Mouse (Mus musculus) forebrain, embryonic 11.5 days (tissue): ENCODE measurements around the gene Ak2. TPM values are rescaled to one million over a fixed set of nuclear protein-coding genes. Genes with fewer than 3 reads are reported as not detected.

Experiments
- ATAC-seq: fragments of 200-750 bp; cut with Nextera tagmentation; replicated peaks from 2 replicates; pipeline ENCODE4 v1.8.0; 2017; ENCODE audit warnings: moderate TSS enrichment; ENCODE audit not compliant: low FRiP score
- DNase-seq: peaks from one replicate; pipeline ENCODE4 v3.0.0-alpha.2; 2017; ENCODE audit warnings: low spot score
- H3K27ac ChIP-seq: fragments of 300-500 bp; sonication (generic); 2 replicates; pipeline ENCODE4 v1.5.1; 2014; ENCODE audit warnings: low read depth, low read length
- H3K27me3 ChIP-seq: fragments of 300-500 bp; sonication (generic); 2 replicates; pipeline ENCODE4 v1.6.1; 2014; ENCODE audit warnings: mild to moderate bottlenecking, low read length, mixed read lengths; ENCODE audit not compliant: control insufficient read depth, insufficient read depth
- H3K36me3 ChIP-seq: fragments of 300-500 bp; sonication (generic); 2 replicates; pipeline ENCODE4 v1.6.1; 2014; ENCODE audit warnings: mild to moderate bottlenecking, low read length, moderate library complexity, mixed read lengths; ENCODE audit not compliant: control insufficient read depth, insufficient read depth
- H3K4me1 ChIP-seq: fragments of 300-500 bp; sonication (generic); replicated peaks from 2 replicates; pipeline ENCODE4 v1.6.1; 2014; ENCODE audit warnings: low read length, mixed read lengths; ENCODE audit not compliant: control insufficient read depth, insufficient read depth
- H3K4me2 ChIP-seq: fragments of 300-500 bp; sonication (generic); 2 replicates; pipeline ENCODE4 v1.6.1; 2014; ENCODE audit warnings: low read depth, mild to moderate bottlenecking, low read length, moderate library complexity, mixed read lengths; ENCODE audit not compliant: severe bottlenecking
- H3K4me3 ChIP-seq: fragments of 300-500 bp; sonication (generic); 2 replicates; pipeline ENCODE4 v1.5.1; 2014; ENCODE audit warnings: low read depth, low read length
- H3K9ac ChIP-seq: fragments of 300-500 bp; sonication (generic); 2 replicates; pipeline ENCODE4 v1.6.1; 2014; ENCODE audit warnings: low read length
- H3K9me3 ChIP-seq: fragments of 300-500 bp; sonication (generic); 2 replicates; pipeline ENCODE4 v1.6.1; 2016; ENCODE audit warnings: low read length, mixed read lengths; ENCODE audit not compliant: control insufficient read depth
- WGBS: fragments of 180-500 bp; shearing (Covaris S2); extraction: QIAGEN DNeasy Blood & Tissue Kit; methylation state at CpG from one replicate; pipeline ENCODE4 v1.1.7; 2014; 5-methylcytosine and 5-hydroxymethylcytosine counted together
- polyA plus RNA-seq: library from polyadenylated mRNA; unstranded; fragments of >200 nt; fragmentation: Nextera tagmentation; extraction: Ambion mirVana; gene quantifications from 2 replicates; pipeline ENCODE4 v1.2.1, GENCODE M21; 2014

Ak2 gene
- polyA plus RNA-seq, 1 experiment from 2014 or later = 173 TPM

DNA sequence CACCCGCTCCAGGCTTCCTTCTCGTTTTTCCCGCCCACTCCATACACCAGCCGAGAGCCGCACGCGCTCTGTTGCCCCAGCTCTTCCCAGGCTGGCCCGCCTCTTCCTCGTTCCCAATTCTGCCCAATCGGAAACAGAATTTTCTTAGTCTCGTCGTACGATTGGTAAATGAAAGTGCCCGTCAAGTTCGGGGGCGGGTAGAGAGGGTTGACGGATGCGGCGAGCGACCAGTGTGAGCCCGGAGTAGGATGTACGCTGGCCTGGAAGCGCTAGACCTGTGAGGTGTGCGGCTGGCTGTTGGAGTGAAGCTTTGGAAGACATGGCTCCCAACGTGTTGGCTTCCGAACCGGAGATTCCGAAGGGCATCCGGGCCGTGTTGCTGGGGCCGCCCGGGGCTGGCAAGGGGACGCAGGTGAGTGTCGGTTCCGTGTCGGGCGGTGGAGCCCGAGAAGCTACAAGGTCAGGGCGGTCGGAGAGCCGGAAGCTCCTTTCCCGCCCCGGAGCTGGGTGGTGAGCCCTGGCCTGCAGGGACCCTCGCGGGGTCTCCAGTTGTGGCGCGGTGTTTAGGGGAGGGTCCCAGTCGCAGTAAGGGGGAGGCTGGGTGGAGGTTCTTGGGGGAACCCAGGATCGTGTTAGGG is 1.4 kb downstream of the Ak2 start:
- Histone ChIP-seq H3K9me3 (no peaks in the 10 kb centered on the region), H3K9ac (peak overlapping the region; percentile 85), H3K27me3 (no peaks in the 10 kb centered on the region), H3K36me3 (no peaks in the 10 kb centered on the region; the same call in 1 of the 2 replicates), H3K4me3 (peak overlapping the region; percentile 78), H3K4me1 (peaks cover 9% of the 10 kb centered on the region), H3K27ac (no peak overlapping the region), H3K4me2 (peak overlapping the region; percentile 86)
- ATAC-seq = peak; percentile 99
- DNase-seq = peak; percentile 96
- under 1% methylated on average over 49 of the region's 49 CpGs for WGBS

DNA sequence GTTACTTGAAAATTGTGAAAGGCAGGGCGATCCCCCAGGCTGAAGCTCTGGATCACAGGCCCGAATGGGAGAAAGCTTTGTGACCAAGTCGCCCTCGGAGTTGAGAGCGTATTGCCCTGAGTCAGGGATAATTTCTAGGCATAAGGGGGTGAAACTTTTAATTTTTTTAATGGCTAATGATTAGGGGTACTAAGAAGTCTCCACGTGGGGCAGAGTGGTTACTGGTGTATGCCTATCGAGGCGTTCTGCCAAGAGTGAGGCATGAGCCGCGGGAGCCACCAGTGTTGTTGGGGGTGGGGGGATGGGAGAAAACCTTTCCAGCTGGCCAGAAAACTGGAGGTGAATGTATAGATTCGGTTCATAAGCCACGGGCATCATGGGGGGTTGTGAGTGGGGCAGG is 1.9 kb downstream of the Ak2 start:
- Histone ChIP-seq H3K36me3 (no peaks in the 10 kb centered on the region; the same call in 1 of the 2 replicates), H3K27me3 (no peaks in the 10 kb centered on the region), H3K27ac (no peak overlapping the region), H3K4me1 (peaks cover 9% of the 10 kb centered on the region), H3K4me2 (peak overlapping the region; percentile 86), H3K9ac (peak overlapping the region; percentile 85), H3K9me3 (no peaks in the 10 kb centered on the region), H3K4me3 (peak overlapping the region; percentile 78)
- no peak for ATAC-seq
- 1% methylated on average over 12 of the region's 12 CpGs for WGBS
- DNase-seq = peak; percentile 60

DNA sequence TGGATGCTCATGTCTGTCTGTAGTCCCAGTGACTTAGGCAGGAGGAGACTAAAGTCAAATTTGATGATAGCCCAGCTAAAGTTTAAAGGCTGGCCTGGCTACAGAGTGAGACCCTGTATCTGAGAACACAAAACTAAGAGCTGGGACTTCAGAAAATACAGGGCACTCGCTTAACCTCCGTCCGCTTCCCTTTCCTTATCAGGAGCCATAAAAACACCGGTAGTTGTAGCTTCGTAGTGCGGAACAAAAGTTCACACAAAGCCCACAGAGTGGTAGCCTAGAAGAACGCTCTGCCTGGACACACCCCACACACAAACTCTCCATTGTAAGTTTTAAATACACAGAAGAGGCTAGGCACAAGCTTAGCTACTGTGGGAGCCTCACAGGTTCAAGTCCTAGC is 3.5 kb downstream of the Ak2 start:
- no peaks in the 10 kb centered on the region; the same call in 1 of the 2 replicates for H3K36me3 ChIP-seq
- no peak for ATAC-seq
- no peaks in the 10 kb centered on the region for H3K27me3 ChIP-seq
- H3K4me2 ChIP-seq = no peak overlapping the region
- no peak overlapping the region for H3K4me3 ChIP-seq
- H3K9ac ChIP-seq = no peak overlapping the region
- peaks cover 9% of the 10 kb centered on the region for H3K4me1 ChIP-seq
- 93% methylated on average over 7 of the region's 7 CpGs for WGBS
- H3K27ac ChIP-seq = no peak overlapping the region
- H3K9me3 ChIP-seq = no peaks in the 10 kb centered on the region
- DNase-seq = no peak

DNA sequence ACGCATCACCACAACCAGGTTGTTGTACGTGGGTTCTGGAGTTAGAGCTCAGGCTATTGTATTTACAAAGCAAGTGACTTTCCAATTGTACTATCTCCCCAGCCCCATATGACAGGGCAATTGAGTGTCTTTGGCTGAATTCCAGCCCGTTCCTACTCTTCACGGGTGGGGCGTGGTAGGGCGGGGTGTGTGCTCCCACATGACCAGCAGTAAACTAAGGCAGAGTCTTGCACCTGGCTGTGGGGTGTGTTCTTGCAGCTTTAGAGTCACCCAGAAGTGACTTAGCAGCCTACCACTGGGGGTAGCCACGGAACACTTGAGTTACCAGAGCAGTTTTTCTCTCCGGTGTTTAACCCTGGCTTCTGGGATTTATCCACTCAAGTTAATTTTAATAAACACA is 5.5 kb downstream of the Ak2 start:
- DNase-seq = no peak
- Histone ChIP-seq H3K9me3 (no peaks in the 10 kb centered on the region), H3K27me3 (no peaks in the 10 kb centered on the region), H3K9ac (no peak overlapping the region), H3K4me2 (no peak overlapping the region), H3K4me3 (no peak overlapping the region), H3K36me3 (peaks cover 2% of the 10 kb centered on the region; the same call in 1 of the 2 replicates), H3K27ac (no peak overlapping the region), H3K4me1 (peaks cover 9% of the 10 kb centered on the region)
- 89% methylated on average over 8 of the region's 8 CpGs for WGBS
- ATAC-seq = no peak

DNA sequence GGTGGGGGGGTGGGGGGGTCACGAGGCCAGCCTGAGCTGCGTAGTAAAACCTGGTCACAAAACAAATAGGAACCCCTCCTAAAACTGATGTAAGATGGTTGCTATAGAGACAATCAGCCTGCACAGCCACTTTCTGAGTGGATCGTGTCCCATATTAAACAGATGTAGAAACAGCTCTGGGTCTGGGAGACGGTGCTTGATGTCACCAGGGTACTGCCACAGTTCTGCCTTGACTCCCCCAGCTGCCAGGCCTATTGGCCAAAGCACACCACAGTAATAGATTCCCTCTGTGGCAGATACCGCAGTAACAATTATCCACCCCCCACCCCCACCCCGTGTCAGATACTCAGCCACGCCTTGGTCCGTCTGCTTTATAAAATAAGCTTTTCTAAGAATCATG is 6.6 kb downstream of the Ak2 start:
- DNase-seq (no peak), ATAC-seq (no peak)
- Histone ChIP-seq H3K9me3 (no peaks in the 10 kb centered on the region), H3K4me2 (no peak overlapping the region), H3K9ac (no peak overlapping the region), H3K27me3 (no peaks in the 10 kb centered on the region), H3K27ac (no peak overlapping the region), H3K4me3 (no peak overlapping the region), H3K4me1 (peaks cover 9% of the 10 kb centered on the region), H3K36me3 (peaks cover 3% of the 10 kb centered on the region; the same call in 1 of the 2 replicates)
- 92% methylated on average over 8 of the region's 8 CpGs for WGBS

DNA sequence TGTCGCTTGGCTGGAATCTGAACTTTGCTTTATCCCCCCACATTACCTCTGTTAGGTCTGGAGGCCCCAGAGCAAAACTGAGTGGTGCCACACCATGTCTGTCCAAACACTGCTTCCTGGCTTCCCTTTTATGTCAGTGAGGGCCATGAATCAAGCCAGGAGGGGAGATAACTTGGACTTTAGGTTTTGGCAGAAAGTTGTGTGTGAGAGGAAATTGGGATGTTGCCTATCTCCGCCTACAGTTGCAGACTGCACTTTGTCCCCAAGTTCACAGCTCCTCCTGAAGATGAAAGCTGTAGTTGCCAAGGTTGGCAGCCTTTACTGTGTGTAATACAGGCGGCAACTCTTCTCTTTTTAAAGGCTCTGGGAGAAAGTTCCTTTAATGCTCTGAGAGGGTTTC is 9.0 kb downstream of the Ak2 start:
- Histone ChIP-seq H3K4me2 (no peak overlapping the region), H3K9me3 (no peaks in the 10 kb centered on the region), H3K27me3 (no peaks in the 10 kb centered on the region), H3K36me3 (peaks cover 4% of the 10 kb centered on the region; the same call in 1 of the 2 replicates), H3K4me3 (no peak overlapping the region), H3K4me1 (no peaks in the 10 kb centered on the region), H3K27ac (no peak overlapping the region), H3K9ac (no peak overlapping the region)
- 97% methylated on average over 3 of the region's 3 CpGs for WGBS
- no peak for DNase-seq
- no peak for ATAC-seq

DNA sequence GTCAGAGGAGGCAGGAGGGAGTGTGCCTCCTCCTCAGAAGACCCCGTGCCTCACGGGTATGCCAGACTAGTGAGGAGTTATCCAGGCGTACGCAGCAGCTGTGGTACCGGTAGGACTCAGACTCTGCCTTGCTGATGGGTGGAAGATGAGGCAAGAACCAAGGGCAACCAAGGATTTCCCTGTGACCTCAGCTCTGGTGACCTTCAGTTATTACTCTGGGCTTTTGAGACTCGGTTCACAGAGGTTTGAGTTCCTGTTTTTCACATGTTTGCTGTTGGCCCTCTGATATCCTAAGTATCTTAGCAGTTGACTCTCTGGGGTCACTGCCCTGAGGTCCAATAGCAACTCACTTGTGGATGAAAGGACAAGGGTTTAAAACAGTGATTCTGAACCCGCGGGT is 12.0 kb downstream of the Ak2 start:
- no peak for ATAC-seq
- WGBS = 92% methylated on average over 8 of the region's 8 CpGs
- no peaks in the 10 kb centered on the region for H3K27me3 ChIP-seq
- no peaks in the 10 kb centered on the region for H3K9me3 ChIP-seq
- no peak overlapping the region for H3K4me2 ChIP-seq
- no peak overlapping the region for H3K9ac ChIP-seq
- H3K4me3 ChIP-seq = no peak overlapping the region
- no peaks in the 10 kb centered on the region for H3K4me1 ChIP-seq
- H3K27ac ChIP-seq = no peak overlapping the region
- DNase-seq = no peak
- H3K36me3 ChIP-seq = peaks cover 6% of the 10 kb centered on the region; the same call in 1 of the 2 replicates

DNA sequence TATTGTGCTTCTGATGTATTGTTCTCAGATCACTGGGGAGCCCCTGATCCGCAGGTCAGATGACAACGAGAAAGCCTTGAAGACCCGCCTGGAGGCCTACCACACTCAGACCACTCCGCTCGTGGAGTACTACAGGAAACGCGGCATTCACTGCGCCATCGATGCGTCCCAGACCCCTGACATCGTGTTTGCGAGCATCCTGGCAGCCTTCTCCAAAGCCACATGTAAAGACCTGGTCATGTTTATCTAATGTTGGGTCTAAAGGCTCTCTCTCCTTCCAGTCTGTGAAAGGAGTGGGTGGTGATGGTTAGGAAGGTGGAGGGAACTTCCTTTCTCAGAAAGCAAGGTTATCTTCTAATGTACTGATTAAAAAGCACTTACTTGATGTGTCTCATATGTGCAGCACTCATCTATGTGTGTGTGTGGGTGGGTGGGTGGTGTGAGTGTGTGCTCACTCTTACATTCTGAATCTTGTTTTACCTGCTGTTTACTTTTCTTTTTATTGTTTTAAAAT is 16.3 kb downstream of the Ak2 start:
- Histone ChIP-seq H3K4me1 (no peaks in the 10 kb centered on the region), H3K36me3 (peaks cover 8% of the 10 kb centered on the region; the same call in 1 of the 2 replicates), H3K9me3 (no peaks in the 10 kb centered on the region), H3K4me3 (no peak overlapping the region), H3K27ac (no peak overlapping the region), H3K4me2 (no peak overlapping the region), H3K27me3 (no peaks in the 10 kb centered on the region), H3K9ac (no peak overlapping the region)
- WGBS = 82% methylated on average over 12 of the region's 12 CpGs
- ATAC-seq (no peak), DNase-seq (no peak)

DNA sequence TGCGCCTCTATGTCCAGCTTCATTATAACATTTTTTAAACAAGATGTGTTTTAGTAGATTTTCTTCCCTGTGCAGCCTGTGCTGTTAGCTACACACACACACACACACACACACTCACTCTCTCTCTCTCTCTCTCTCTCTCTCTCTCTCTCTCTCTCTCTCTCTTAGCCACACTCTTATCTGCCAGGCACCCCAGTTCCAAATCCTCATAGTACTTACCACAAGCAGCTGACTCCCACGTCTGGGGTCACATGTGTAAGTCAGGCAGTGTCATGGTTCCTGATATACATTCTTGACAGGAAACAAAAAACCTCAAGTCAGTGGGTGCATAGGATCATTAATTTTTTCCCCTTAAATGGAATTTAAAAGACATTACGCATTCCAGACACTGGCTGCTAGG is 16.9 kb downstream of the Ak2 start:
- peaks cover 8% of the 10 kb centered on the region; the same call in 1 of the 2 replicates for H3K36me3 ChIP-seq
- 83% methylated on average over 3 of the region's 3 CpGs for WGBS
- H3K4me1 ChIP-seq = no peaks in the 10 kb centered on the region

More for the DNA sequence above, 16.9 kb downstream of the Ak2 start:
- Histone ChIP-seq H3K27me3 (no peaks in the 10 kb centered on the region), H3K4me2 (no peak overlapping the region), H3K9ac (no peak overlapping the region), H3K9me3 (no peaks in the 10 kb centered on the region), H3K4me3 (no peak overlapping the region), H3K27ac (no peak overlapping the region)
- ATAC-seq (no peak), DNase-seq (no peak)
